Mouse (Mus musculus): ENCODE measurements around the gene Mfn1. TPM values are rescaled to one million over a fixed set of nuclear protein-coding genes. Genes with fewer than 3 reads are reported as not detected.

Mfn1 gene
- polyA plus RNA-seq, 1 experiment, result 101 TPM

DNA sequence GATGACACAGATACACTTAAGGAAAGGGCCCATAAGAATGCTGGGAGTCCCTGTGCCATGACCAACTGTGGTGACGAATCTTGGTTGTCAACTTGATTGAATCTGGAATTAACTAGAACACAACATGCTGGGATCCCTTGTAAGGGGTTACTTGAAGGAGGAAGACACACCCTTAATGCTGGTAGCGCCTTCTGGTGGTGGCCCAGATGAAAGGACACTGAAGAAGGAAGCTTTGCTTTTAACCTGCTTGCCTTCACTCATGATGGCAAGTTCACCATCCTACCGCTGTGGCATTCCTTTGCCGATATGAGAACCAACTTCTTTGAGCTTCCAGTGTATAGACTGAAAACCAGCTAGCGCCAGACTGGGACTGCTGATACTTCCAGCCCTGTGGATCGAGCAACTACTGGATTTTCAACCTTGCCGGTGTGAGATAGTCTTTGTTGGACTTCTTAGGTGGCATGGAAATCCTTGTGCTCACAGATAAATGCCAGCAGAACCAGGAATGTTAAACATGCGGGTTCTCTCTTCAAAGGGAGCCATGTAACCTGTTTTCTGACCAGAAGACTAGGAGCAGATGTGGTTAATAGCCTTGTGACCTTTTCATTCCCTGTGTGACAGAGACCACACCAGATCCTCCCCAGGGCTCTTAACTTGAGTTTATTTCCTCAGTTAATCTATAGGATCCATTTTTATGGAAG, 34.7 kb upstream of the Mfn1 start:
- Histone ChIP-seq H3K4me1 (ENCODE audit: control insufficient read depth, insufficient read depth, low read length) (no peaks in the 10 kb centered on the region), H3K4me3 (ENCODE audit: insufficient read depth, low read length) (no peak overlapping the region), H3K27ac (ENCODE audit: insufficient read depth, low read length) (no peak overlapping the region)
- no peak for TF ChIP-seq POLR2A (IDR thresholded peaks at IDR 0.05; ENCODE audit: extremely low read depth, insufficient read depth, low read length)
- no peak for TF ChIP-seq CTCF (IDR thresholded peaks at IDR 0.05; ENCODE audit: extremely low read depth, insufficient read depth, low read length)

DNA sequence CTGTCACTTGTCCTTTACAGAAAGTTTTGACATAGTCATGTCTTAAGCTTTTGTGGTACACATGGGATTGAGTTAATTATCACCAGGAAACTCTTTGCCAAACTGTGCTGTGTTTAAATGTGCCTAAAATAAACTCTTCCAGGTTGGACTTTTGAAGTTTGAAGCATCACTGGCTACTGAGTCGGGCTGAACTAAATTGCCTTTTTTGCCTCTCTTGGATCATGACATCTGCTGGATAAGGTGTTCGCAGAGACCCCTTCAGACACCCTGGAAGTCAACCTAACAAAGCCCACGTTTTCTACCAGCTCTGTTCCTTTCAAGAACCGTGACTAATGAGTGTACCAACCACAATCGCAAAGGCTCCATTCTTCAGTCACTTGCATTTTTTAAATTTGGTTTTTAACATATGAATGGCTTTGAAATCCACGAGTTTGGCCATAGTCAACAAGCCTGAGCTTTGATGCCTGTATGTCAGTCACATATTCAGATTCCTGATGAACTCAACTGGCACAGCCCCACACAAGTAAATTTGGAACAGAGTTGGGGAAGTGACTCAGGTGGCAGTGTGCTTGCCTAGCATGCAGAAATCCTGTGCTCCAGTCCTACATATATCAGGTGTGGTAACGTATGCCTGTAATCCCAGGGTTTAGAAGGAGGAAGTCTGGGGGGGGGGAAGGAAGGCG, 34.0 kb upstream of the Mfn1 start:
- Histone ChIP-seq H3K27ac (ENCODE audit: insufficient read depth, low read length) (no peak overlapping the region), H3K4me1 (ENCODE audit: control insufficient read depth, insufficient read depth, low read length) (no peaks in the 10 kb centered on the region), H3K4me3 (ENCODE audit: insufficient read depth, low read length) (no peak overlapping the region)
- no peak for TF ChIP-seq CTCF (IDR thresholded peaks at IDR 0.05; ENCODE audit: extremely low read depth, insufficient read depth, low read length)
- TF ChIP-seq POLR2A (IDR thresholded peaks at IDR 0.05; ENCODE audit: extremely low read depth, insufficient read depth, low read length), result no peak

DNA sequence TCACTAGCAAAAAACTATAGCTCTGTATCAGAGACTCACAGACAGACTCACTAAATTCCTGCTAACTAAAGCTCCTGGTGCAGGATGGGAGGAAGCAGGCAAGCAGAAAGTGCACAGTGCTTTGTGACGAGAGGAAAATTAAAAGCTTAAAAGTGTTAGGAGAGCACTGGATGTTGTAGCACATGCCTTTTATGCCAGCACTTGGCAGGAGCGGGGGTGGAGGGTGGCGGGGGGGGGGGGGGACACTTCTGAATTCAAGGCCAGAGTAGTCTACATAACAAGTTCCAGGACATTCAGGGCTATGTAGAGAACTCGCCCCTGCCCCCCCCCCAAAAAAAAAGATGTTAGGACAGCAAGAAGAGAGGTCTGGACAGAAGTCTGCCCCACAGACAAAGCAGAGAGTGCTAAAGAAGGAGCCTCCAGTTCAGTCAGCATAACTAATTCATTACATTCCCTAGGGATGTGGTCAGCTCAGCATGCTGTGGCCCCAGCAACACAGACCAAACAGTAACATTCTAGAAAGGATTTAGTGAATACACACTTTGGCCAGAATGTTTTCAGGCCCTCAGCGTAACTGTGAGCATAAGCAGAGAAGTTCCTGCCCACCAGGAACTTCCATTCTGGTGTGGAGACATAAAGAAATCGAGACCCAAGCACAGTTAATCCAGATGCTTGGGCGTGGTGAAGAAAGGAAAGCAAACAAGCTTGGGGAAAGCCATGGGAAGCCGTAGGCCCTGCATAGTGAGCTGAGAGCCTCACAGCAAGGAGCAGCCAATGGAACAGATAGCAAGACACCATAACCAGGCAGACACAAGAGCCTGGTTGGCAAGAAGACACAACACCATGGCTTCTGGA, 33.2 kb upstream of the Mfn1 start:
- Histone ChIP-seq H3K27ac (ENCODE audit: insufficient read depth, low read length) (no peak overlapping the region), H3K4me3 (ENCODE audit: insufficient read depth, low read length) (no peak overlapping the region), H3K4me1 (ENCODE audit: control insufficient read depth, insufficient read depth, low read length) (no peaks in the 10 kb centered on the region)
- no peak for TF ChIP-seq POLR2A (IDR thresholded peaks at IDR 0.05; ENCODE audit: extremely low read depth, insufficient read depth, low read length)
- TF ChIP-seq CTCF (IDR thresholded peaks at IDR 0.05; ENCODE audit: extremely low read depth, insufficient read depth, low read length), result no peak

DNA sequence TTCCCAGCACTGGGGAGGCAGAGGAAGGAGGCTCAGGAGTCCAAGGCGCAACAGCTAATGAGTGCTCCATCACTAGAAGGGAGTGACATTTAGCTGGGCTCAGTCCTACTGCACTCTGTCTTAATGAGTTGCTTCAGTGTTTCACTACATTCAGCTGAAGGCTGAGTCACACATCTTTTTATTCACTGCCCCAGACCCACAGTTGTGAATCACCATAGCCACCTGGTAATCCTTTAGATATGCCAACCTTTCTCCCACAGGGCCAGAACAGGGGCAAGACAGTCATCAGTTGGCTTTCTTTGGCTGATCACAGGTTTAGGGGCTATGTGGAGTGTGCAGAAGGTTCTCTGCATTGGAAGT, 32.6 kb upstream of the Mfn1 start:
- no peaks in the 10 kb centered on the region for H3K4me1 ChIP-seq (ENCODE audit: control insufficient read depth, insufficient read depth, low read length)
- TF ChIP-seq CTCF (IDR thresholded peaks at IDR 0.05; ENCODE audit: extremely low read depth, insufficient read depth, low read length) (no peak), POLR2A (IDR thresholded peaks at IDR 0.05; ENCODE audit: extremely low read depth, insufficient read depth, low read length) (no peak)

DNA sequence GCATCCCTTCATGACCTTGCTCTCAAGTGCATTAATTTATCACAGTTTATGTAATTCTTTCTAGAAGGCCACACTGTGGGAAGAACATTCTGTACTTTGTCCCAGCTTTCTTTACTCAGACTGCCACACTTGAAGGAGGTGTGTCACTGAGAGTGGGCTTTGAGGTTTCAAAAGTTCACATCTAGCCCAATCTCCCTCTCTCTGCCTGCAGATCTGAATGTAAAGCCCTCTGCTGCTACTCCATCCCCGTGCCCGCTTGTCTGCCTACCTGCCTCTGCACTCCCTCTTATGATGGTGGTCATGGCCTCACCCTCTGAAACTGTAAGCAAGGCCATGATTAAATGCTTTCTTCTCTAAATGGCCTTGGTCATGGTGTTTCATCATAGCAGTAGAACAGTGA, 28.9 kb upstream of the Mfn1 start:
- H3K4me1 ChIP-seq (ENCODE audit: control insufficient read depth, insufficient read depth, low read length), result no peaks in the 10 kb centered on the region
- no peak overlapping the region for H3K27ac ChIP-seq (ENCODE audit: insufficient read depth, low read length)
- H3K4me3 ChIP-seq (ENCODE audit: insufficient read depth, low read length), result no peak overlapping the region
- TF ChIP-seq CTCF (IDR thresholded peaks at IDR 0.05; ENCODE audit: extremely low read depth, insufficient read depth, low read length) (no peak), POLR2A (IDR thresholded peaks at IDR 0.05; ENCODE audit: extremely low read depth, insufficient read depth, low read length) (no peak)

More for the DNA sequence above, 32.6 kb upstream of the Mfn1 start:
- no peak overlapping the region for H3K27ac ChIP-seq (ENCODE audit: insufficient read depth, low read length)
- H3K4me3 ChIP-seq (ENCODE audit: insufficient read depth, low read length), result no peak overlapping the region

DNA sequence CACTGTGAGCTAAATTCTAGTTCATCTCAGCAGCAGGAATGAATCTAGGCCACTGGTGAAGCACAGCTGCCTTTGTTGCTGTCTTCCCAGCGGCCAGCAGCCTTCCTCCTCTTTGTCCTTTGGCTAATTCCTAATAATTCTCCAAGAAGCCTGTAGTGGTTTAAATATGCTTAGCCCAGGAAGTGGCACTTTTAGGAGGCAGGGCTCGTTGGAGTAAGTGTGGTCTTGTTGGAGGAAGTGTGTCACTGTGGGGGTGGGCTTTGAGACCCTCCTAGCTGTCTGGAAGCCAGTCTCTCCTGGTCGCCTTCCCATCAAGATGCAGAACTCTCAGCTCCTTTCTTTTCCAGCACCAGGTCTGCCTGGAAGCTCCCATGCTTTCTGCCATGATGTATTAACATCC, 23.4 kb upstream of the Mfn1 start:
- Histone ChIP-seq H3K4me3 (ENCODE audit: insufficient read depth, low read length) (no peak overlapping the region), H3K27ac (ENCODE audit: insufficient read depth, low read length) (no peak overlapping the region), H3K4me1 (ENCODE audit: control insufficient read depth, insufficient read depth, low read length) (peaks cover 2% of the 10 kb centered on the region; the same call in 1 of the 2 replicates)
- no peak for TF ChIP-seq POLR2A (IDR thresholded peaks at IDR 0.05; ENCODE audit: extremely low read depth, insufficient read depth, low read length)
- TF ChIP-seq CTCF (IDR thresholded peaks at IDR 0.05; ENCODE audit: extremely low read depth, insufficient read depth, low read length), result no peak

DNA sequence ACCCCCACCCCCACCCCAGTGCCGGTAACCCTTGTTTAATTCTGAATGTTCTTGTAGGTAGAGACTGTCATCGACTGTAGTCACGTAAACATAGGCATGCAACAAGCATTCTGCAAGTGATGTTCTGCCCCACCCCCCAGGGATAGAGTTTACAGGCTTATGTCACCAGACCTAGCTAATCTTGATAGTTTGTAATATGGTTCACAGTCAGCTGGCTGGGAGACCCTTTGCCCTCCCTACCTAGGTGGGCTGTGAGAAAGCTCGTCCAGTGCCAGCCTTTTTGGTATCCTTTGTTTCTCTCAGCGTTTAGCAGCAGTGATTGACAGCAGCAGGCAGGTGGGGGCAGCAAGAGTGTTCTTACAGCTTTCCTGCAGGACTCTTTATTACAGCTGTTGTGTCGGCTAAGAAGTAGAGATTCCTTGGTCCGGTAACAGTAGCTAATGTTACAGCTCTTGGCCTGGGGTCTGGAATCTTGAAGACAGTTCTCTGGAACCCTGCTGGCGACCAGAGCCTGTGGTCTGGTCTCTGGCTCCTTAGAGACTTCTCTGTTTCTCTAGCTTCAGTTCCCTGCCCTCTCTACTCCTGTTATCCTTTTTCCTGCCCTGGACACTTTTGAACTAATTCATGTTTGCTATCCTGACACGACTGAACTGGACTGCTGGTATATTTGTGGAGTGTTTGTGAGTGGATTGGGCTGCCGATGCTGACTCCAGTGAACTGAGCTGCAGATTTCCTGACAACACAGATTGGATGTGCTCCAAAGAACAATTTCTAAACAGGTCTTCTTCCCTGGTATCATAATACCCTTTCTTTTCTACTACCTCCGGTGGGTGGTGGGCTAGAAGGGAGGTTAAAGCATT, 22.7 kb upstream of the Mfn1 start:
- no peak for TF ChIP-seq POLR2A (IDR thresholded peaks at IDR 0.05; ENCODE audit: extremely low read depth, insufficient read depth, low read length)
- no peak for TF ChIP-seq CTCF (IDR thresholded peaks at IDR 0.05; ENCODE audit: extremely low read depth, insufficient read depth, low read length)
- H3K4me1 ChIP-seq (ENCODE audit: control insufficient read depth, insufficient read depth, low read length), result peaks cover 2% of the 10 kb centered on the region; the same call in 1 of the 2 replicates
- H3K27ac ChIP-seq (ENCODE audit: insufficient read depth, low read length), result no peak overlapping the region
- H3K4me3 ChIP-seq (ENCODE audit: insufficient read depth, low read length), result no peak overlapping the region

DNA sequence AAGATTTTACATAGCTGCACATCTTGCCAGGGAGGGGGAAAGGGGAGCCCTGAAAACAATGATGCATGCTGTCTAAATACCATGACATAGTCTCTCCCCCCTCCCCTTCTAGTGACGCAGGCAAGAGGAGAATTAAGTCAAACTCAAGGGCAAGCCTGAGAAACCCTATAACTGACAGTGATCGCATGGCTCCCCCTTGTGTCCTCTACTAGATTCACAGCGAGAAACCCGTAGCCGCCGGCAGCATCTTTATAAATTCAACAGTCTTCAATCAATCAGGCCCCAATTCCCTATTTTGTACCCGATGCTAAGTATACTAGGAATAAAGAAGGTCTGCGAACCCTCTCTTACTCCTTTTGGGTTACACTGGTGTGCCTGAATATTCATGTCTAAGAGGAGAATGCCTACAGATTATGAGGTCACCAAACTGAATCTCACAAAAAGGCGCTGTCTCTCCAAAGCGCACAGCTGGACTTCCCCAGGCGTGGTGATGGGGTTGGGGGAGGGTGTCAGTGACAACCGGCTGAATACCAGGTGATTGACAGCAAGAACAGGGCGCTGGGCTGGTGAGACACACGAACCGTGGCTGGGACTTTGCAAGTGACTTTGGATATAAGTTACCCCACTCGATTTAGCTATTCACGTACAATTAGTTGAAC, 20.5 kb upstream of the Mfn1 start:
- Histone ChIP-seq H3K4me3 (ENCODE audit: insufficient read depth, low read length) (peak overlapping the region; percentile 14; the same call in 1 of the 2 replicates), H3K27ac (ENCODE audit: insufficient read depth, low read length) (no peak overlapping the region), H3K4me1 (ENCODE audit: control insufficient read depth, insufficient read depth, low read length) (peaks cover 9% of the 10 kb centered on the region)
- peak; percentile 82 for TF ChIP-seq CTCF (IDR thresholded peaks at IDR 0.05; ENCODE audit: extremely low read depth, insufficient read depth, low read length)
- TF ChIP-seq POLR2A (IDR thresholded peaks at IDR 0.05; ENCODE audit: extremely low read depth, insufficient read depth, low read length), result no peak
